Mouse (Mus musculus): ENCODE results near the gene A4galt. TPM values are rescaled to one million over a fixed set of nuclear protein-coding genes. Genes with fewer than 3 reads are reported as not detected.

The A4galt gene
- total RNA-seq, 2 experiments from 2014 or later, result 0.34 TPM; not detected in 1

- ATAC-seq (replicated peaks; ENCODE audit: low FRiP score, poor library complexity, severe bottlenecking), result no peak
Observed at GRCm38 (mm10) chr15:83180004-83180403, 71.6 kb downstream of the A4galt start.

Other genes starting within 250 kb of the A4galt start
- 26.3 and 27.6 TPM in 2 replicates for gene Nfam1, start 218.5 kb downstream of the A4galt start, total RNA-seq (2015; ENCODE audit: low replicate concordance)
- gene Nfam1, start 218.5 kb downstream of the A4galt start, total RNA-seq (2017; ENCODE audit: low replicate concordance), result 18.4 and 30.1 TPM in 2 replicates
- gene Serhl, start 162.3 kb downstream of the A4galt start, total RNA-seq (2015; ENCODE audit: low replicate concordance), result 14.2 and 18.3 TPM in 2 replicates
- gene Serhl, start 162.3 kb downstream of the A4galt start, total RNA-seq (2017; ENCODE audit: low replicate concordance), result 7.0 and 19.4 TPM in 2 replicates
- gene Rrp7a, start 129.0 kb downstream of the A4galt start, total RNA-seq (2015; ENCODE audit: low replicate concordance), result 3.3 and 13.0 TPM in 2 replicates
- 9.1 and 30.8 TPM in 2 replicates for gene Rrp7a, start 129.0 kb downstream of the A4galt start, total RNA-seq (2017; ENCODE audit: low replicate concordance)
- gene Poldip3, start 102.4 kb downstream of the A4galt start, total RNA-seq (2015; ENCODE audit: low replicate concordance), result 27.4 and 35.7 TPM in 2 replicates
- 52.5 and 62.3 TPM in 2 replicates for gene Poldip3, start 102.4 kb downstream of the A4galt start, total RNA-seq (2017; ENCODE audit: low replicate concordance)
- gene Cyb5r3, start 79.2 kb downstream of the A4galt start, total RNA-seq (2015; ENCODE audit: low replicate concordance), result 71.7 and 84.2 TPM in 2 replicates
- 40.7 and 52.0 TPM in 2 replicates for gene Cyb5r3, start 79.2 kb downstream of the A4galt start, total RNA-seq (2017; ENCODE audit: low replicate concordance)
- 44.1 and 50.7 TPM in 2 replicates for gene Arfgap3, start 98.5 kb upstream of the A4galt start, total RNA-seq (2015; ENCODE audit: low replicate concordance)
- gene Arfgap3, start 98.5 kb upstream of the A4galt start, total RNA-seq (2017; ENCODE audit: low replicate concordance), result 49.2 and 63.3 TPM in 2 replicates
- gene Pacsin2, start 212.8 kb upstream of the A4galt start, total RNA-seq (2015; ENCODE audit: low replicate concordance), result 102 and 137 TPM in 2 replicates
- 285 and 310 TPM in 2 replicates for gene Pacsin2, start 212.8 kb upstream of the A4galt start, total RNA-seq (2017; ENCODE audit: low replicate concordance)

All from erythroblast, adult 5-6 weeks (primary cell).